8 mouse cellular contexts compared by ENCODE assay signal in the genomic region with DNA sequence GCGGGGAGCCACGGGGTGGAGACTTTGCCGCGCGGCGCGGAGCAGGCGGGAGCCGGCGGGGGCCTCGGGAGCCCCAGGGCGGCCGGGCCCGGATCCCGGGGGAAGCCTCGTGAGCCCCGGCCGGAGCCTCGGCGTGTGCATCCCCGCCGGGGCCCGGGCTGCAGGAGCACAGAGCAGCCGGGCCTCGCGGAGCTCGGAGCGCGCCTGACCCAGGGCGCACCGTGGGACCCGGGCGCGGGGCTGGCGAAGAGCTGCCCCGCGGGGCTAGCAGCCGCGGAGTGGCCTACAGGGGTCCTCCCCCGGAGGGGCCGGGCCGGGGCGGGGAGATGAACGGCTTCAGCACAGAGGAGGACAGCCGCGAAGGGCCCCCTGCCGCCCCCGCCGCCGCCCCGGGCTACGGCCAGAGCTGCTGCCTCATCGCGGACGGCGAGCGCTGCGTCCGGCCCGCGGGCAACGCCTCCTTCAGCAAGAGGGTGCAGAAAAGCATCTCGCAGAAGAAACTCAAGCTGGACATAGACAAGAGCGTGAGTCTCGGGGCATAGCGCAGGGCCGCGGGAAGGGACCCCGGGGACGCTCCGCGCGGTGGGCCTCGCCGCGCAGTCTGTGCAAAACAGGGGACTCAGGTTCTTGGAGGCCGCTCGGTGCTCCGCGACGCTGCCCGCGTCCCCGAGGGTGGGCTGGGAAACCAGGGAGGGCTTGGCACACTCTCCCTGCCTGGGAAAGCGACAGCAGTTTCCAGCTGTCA. TPM values are rescaled to one million over a fixed set of nuclear protein-coding genes. Genes with fewer than 3 reads are reported as not detected.
A peak's percentile ranks its signal among the peaks of the same experiment; 100 is the strongest.
DNase-seq lines count a peak whose midpoint lies in the region; ATAC-seq and TF ChIP-seq lines count a peak whose summit lies in the region.

No protein-coding gene starts in this region.

- peak; percentile 65 for ATAC-seq in forebrain, embryonic 11.5 days (replicated peaks; ENCODE audit: low FRiP score)

- TF ChIP-seq EP300 in CH12.LX (IDR thresholded peaks at IDR 0.05; ENCODE audit: low read length), result no peak

- peak overlapping the region; percentile 66 to 74 (median 69) for H3K4me3 ChIP-seq in CH12.LX (replicated peaks in 1 of 3; ENCODE audit: low read depth in 2 of 3, low read length in 2 of 3, poor library complexity in 1 of 3)
- peak overlapping the region; percentile 94 for H3K4me3 ChIP-seq in forebrain, embryonic 11.5 days (ENCODE audit: low read depth, low read length)

- TF ChIP-seq RAD21 in CH12.LX (IDR thresholded peaks at IDR 0.05; ENCODE audit: low read depth, low read length), result no peak

- under 1% methylated on average over 53 of the region's 85 CpGs for WGBS in forebrain, embryonic 11.5 days

- peaks cover 13% of the 10 kb centered on the region for H3K27me3 ChIP-seq in CH12.LX (replicated peaks)
- no peaks in the 10 kb centered on the region for H3K27me3 ChIP-seq in forebrain, embryonic 11.5 days (ENCODE audit: control insufficient read depth, insufficient read depth, low read length)

- peak overlapping the region; percentile 70 for H3K9ac ChIP-seq in CH12.LX (ENCODE audit: insufficient read depth, low read depth)
- H3K9ac ChIP-seq in forebrain, embryonic 11.5 days (ENCODE audit: low read length), result peak overlapping the region; percentile 90

- H3K36me3 ChIP-seq in CH12.LX (replicated peaks in 1 of 2; ENCODE audit: control insufficient read depth in 1 of 2, insufficient read depth in 1 of 2, low read length in 1 of 2), result peaks cover 5 to 16% of the 10 kb centered on the region in 2 experiments
- no peaks in the 10 kb centered on the region for H3K36me3 ChIP-seq in forebrain, embryonic 11.5 days (ENCODE audit: control insufficient read depth, insufficient read depth, low read length)

- peaks cover 7 to 24% of the 10 kb centered on the region in 2 experiments; a peak in 3 of 4 replicates for H3K4me1 ChIP-seq in CH12.LX (ENCODE audit: control insufficient read depth in 1 of 2, insufficient read depth in 2 of 2)
- peaks cover 6% of the 10 kb centered on the region; the same call in 1 of the 2 replicates for H3K4me1 ChIP-seq in forebrain, embryonic 11.5 days (replicated peaks; ENCODE audit: control insufficient read depth, insufficient read depth, low read length)

- intact Hi-C loops in heart, postnatal 10 days (cut with DNase I), result no loop called here

- no peak overlapping the region for H3K27ac ChIP-seq in CH12.LX (ENCODE audit: insufficient read depth, low read depth)
- no peak overlapping the region; the same call in 1 of the 2 replicates for H3K27ac ChIP-seq in forebrain, embryonic 11.5 days (ENCODE audit: low read depth, low read length)

- no peak for TF ChIP-seq CTCF in CH12.LX (conservative IDR thresholded peaks at IDR 0.05 in 1 of 2, IDR thresholded peaks at IDR 0.05 in 1 of 2; ENCODE audit: low read depth in 2 of 2, low read length in 2 of 2)

- dilution Hi-C loops in CH12.LX (cut with MboI; ENCODE audit: extremely low pct_ligation_motif_present, extremely low pct_unique_long_range_greater_than_20kb, low sequenced_read_pairs), result no loop called here

- no peak for DNase-seq in CH12.LX (ENCODE audit: extremely low read depth)
- peak; percentile 71 to 82 for DNase-seq in adrenal gland, postnatal 36 days
- peak; percentile 76 for DNase-seq in forebrain, embryonic 11.5 days (ENCODE audit: low spot score)
- DNase-seq in heart, postnatal 10 days, result peak; percentile 74 to 81
- DNase-seq in kidney, postnatal 36 days, result peak; percentile 37 to 74
- peak; percentile 28 for DNase-seq in lung, postnatal 25 days (ENCODE audit: low spot score)
- peak; percentile 60 for DNase-seq in right cerebral cortex, postnatal 25 days
- DNase-seq in c-Kit-positive CD71-positive TER-119-positive erythroid progenitor cells, embryonic 14.5 days (ENCODE audit: low spot score), result no peak

- in situ Hi-C loops in CH12.LX (cut with MboI; ENCODE audit: low pct_ligation_motif_present, low pct_unique_long_range_greater_than_20kb, low sequenced_read_pairs), result loop anchor here (5.0 to 10.0 kb wide), 2 partner anchors 135 to 283 kb away; no protein-coding TSS in a partner anchor

- H3K4me2 ChIP-seq in CH12.LX (ENCODE audit: insufficient read depth, low read depth, poor library complexity, severe bottlenecking), result peak overlapping the region; percentile 83
- H3K4me2 ChIP-seq in forebrain, embryonic 11.5 days (ENCODE audit: low read depth, low read length, severe bottlenecking), result peak overlapping the region; percentile 98

- no peak for TF ChIP-seq POLR2A in CH12.LX (IDR thresholded peaks at IDR 0.05; ENCODE audit: low read depth, low read length)

- H3K9me3 ChIP-seq in CH12.LX (replicated peaks; ENCODE audit: low read length), result no peaks in the 10 kb centered on the region
- H3K9me3 ChIP-seq in forebrain, embryonic 11.5 days (ENCODE audit: control insufficient read depth, low read length), result no peaks in the 10 kb centered on the region

- H3K79me2 ChIP-seq in CH12.LX (replicated peaks; ENCODE audit: control insufficient read depth, extremely low read depth, insufficient read depth, poor library complexity, severe bottlenecking), result no peaks in the 10 kb centered on the region

TF ChIP-seq in CH12.LX, 34 proteins besides CTCF, POLR2A, EP300 and RAD21:
- TF ChIP-seq ETS1 (conservative IDR thresholded peaks at IDR 0.05; ENCODE audit: low read depth, low read length) (no peak), GABPA (IDR thresholded peaks at IDR 0.05; ENCODE audit: insufficient replicate concordance, low read depth, low read length) (no peak), UBTF (IDR thresholded peaks at IDR 0.05; ENCODE audit: low read depth, low read length) (peak; percentile 79)

RNA-seq across cellular contexts. Expression of gene Sap30l, which starts 0.5 kb away (rescaled TPM):
- total RNA-seq in CH12.LX (2012; rRNA removed) (23.1 and 28.0 TPM in 2 replicates), CH12.LX (2014; rRNA removed) (16.8 and 17.1 TPM in 2 replicates)
- polyA plus RNA-seq in CH12.LX (2012; ENCODE audit: insufficient read length, low read depth), result 20.8 and 23.0 TPM in 2 replicates
- total RNA-seq in adrenal gland, postnatal 36 days (2021), result 10 to 100 TPM; 52.4 to 60.4 TPM
- 14.1 and 15.8 TPM in 2 replicates for polyA plus RNA-seq in forebrain, embryonic 11.5 days (2014; fragmentation: Nextera tagmentation; extraction: Ambion mirVana)
- 10 to 100 TPM; 36.1 to 38.8 TPM for total RNA-seq in heart, postnatal 10 days (2021)

RNA-seq across cellular contexts. Expression of gene Hand1, which starts 30.7 kb away (rescaled TPM):
- not detected in 2 replicates for total RNA-seq in CH12.LX (2012; rRNA removed)
- not detected in 2 replicates for total RNA-seq in CH12.LX (2014; rRNA removed)
- not detected in 2 replicates for polyA plus RNA-seq in CH12.LX (2012; ENCODE audit: insufficient read length, low read depth)
- 1 to 10 TPM; 5.3 to 9.3 TPM for total RNA-seq in adrenal gland, postnatal 36 days (2021)
- not detected in 2 replicates for polyA plus RNA-seq in forebrain, embryonic 11.5 days (2014; fragmentation: Nextera tagmentation; extraction: Ambion mirVana)
- total RNA-seq in heart, postnatal 10 days (2021), result under 1 TPM in 1 of 2 experiments, not detected in 1; 0.15 TPM

Comparison
In these comparisons a context has a peak if more than half of its experiments do, and no peak if none do; other contexts are left out.
1. DNase-seq: peak in adrenal gland, postnatal 36 days (2 of 2), forebrain, embryonic 11.5 days (single experiment), heart, postnatal 10 days (2 of 2), kidney, postnatal 36 days (2 of 2), lung, postnatal 25 days (single experiment) and right cerebral cortex, postnatal 25 days (single experiment); none in CH12.LX (single experiment) and c-Kit-positive CD71-positive TER-119-positive erythroid progenitor cells, embryonic 14.5 days (single experiment).
2. RNA of gene Hand1, which starts 30.7 kb away (total RNA-seq): 5.3 to 9.3 TPM in adrenal gland, postnatal 36 days; 0.15 TPM in heart, postnatal 10 days and not detected in CH12.LX; every median in the first group is over 4 times any median in the second.